23 mouse cellular contexts compared by ENCODE assay signal in genomic region chr13:51231586-51231985, GRCm38 (mm10).
DNase-seq lines count a peak whose midpoint lies in the region; ATAC-seq lines count a peak whose summit lies in the region.
"Had no signal": no experiment of that assay in that cellular context is flagged by ENCODE, and none has a peak within 500 bp of the region (broad histone marks: within the 10 kb centered on the region; RNA-seq: fewer than 3 reads in every experiment).

No protein-coding gene starts in this region.

- DNase-seq in embryonic facial prominence, embryonic 10.5 days (ENCODE audit: low spot score), result no peak
- DNase-seq in kidney, postnatal 14 days, result no peak
- DNase-seq in lung, postnatal 25 days (ENCODE audit: low spot score), result peak; percentile 45
- no peak for DNase-seq in layer of hippocampus, adult 11-12 months (ENCODE audit: low spot score)
- no peak for DNase-seq in spleen, postnatal 14 days (ENCODE audit: low spot score in 2 of 2)
- DNase-seq: adrenal gland, postnatal 10 days; B cell, adult 2 months; cerebellum, adult 11 months; cerebellum, adult 8-10 months; cerebellum, postnatal 14 days; embryo, embryonic 11 days; forebrain, postnatal 0 days; gastrocnemius, postnatal 14 days; heart, adult 2 months; heart, postnatal 14 days had no signal

- H3K36me3 ChIP-seq in embryonic facial prominence, embryonic 13.5 days, result no peaks in the 10 kb centered on the region
- no peaks in the 10 kb centered on the region for H3K36me3 ChIP-seq in embryonic facial prominence, embryonic 10.5 days (replicated peaks)
- no peaks in the 10 kb centered on the region for H3K36me3 ChIP-seq in kidney, embryonic 16.5 days (ENCODE audit: insufficient read depth, low read length)
- H3K36me3 ChIP-seq in lung, embryonic 15.5 days, result no peaks in the 10 kb centered on the region
- H3K36me3 ChIP-seq: G1E; heart, embryonic 15.5 days had no signal

- no peaks in the 10 kb centered on the region for H3K27me3 ChIP-seq in embryonic facial prominence, embryonic 13.5 days
- H3K27me3 ChIP-seq in embryonic facial prominence, embryonic 10.5 days (replicated peaks; ENCODE audit: low read depth, poor library complexity, severe bottlenecking), result 0 out of 2 replicates have a peak, but pooled peaks cover 6% of the 10 kb centered on the region
- no peaks in the 10 kb centered on the region for H3K27me3 ChIP-seq in kidney, embryonic 16.5 days (ENCODE audit: insufficient read depth, low read length)
- no peaks in the 10 kb centered on the region for H3K27me3 ChIP-seq in lung, embryonic 15.5 days
- H3K27me3 ChIP-seq: forebrain, embryonic 13.5 days; heart, embryonic 15.5 days had no signal

- H3K4me2 ChIP-seq in embryonic facial prominence, embryonic 13.5 days, result no peak overlapping the region
- H3K4me2 ChIP-seq in kidney, embryonic 16.5 days (replicated peaks; ENCODE audit: low read depth, low read length), result no peak overlapping the region
- no peak overlapping the region for H3K4me2 ChIP-seq in lung, embryonic 15.5 days
- H3K4me2 ChIP-seq: forebrain, embryonic 13.5 days; heart, embryonic 11.5 days; heart, embryonic 15.5 days had no signal

- peaks cover 30% of the 10 kb centered on the region for H3K4me1 ChIP-seq in embryonic facial prominence, embryonic 13.5 days
- H3K4me1 ChIP-seq in embryonic facial prominence, embryonic 10.5 days, result peaks cover 27% of the 10 kb centered on the region
- peaks cover 2% of the 10 kb centered on the region; the same call in 1 of the 2 replicates for H3K4me1 ChIP-seq in kidney, embryonic 16.5 days (ENCODE audit: insufficient read depth, low read length)
- peaks cover 26% of the 10 kb centered on the region for H3K4me1 ChIP-seq in lung, embryonic 15.5 days

- no peak for ATAC-seq in embryonic facial prominence, embryonic 13.5 days (ENCODE audit: insufficient number of reproducible peaks, insufficient read depth, low FRiP score, low TSS enrichment, low read depth)
- no peak for ATAC-seq in kidney, embryonic 16.5 days (ENCODE audit: low FRiP score, low TSS enrichment)
- ATAC-seq in lung, embryonic 15.5 days (ENCODE audit: borderline replicate concordance, extremely low read depth, low FRiP score, low TSS enrichment), result no peak
- ATAC-seq: CD4-positive, CD25-positive, alpha-beta regulatory T cell, adult 4 months; forebrain, embryonic 13.5 days; forebrain, postnatal 0 days had no signal

- peak overlapping the region; percentile 3; the same call in 1 of the 2 replicates for H3K27ac ChIP-seq in embryonic facial prominence, embryonic 13.5 days
- no peak overlapping the region for H3K27ac ChIP-seq in embryonic facial prominence, embryonic 10.5 days (replicated peaks)
- H3K27ac ChIP-seq in kidney, embryonic 16.5 days (ENCODE audit: low read length), result peak overlapping the region; percentile 0; the same call in 1 of the 2 replicates
- H3K27ac ChIP-seq in lung, embryonic 15.5 days, result peak overlapping the region; percentile 11; the same call in 1 of the 2 replicates
- H3K27ac ChIP-seq: forebrain, embryonic 13.5 days; heart, adult 2 months; heart, embryonic 15.5 days had no signal

- no peak overlapping the region for H3K4me3 ChIP-seq in embryonic facial prominence, embryonic 13.5 days
- H3K4me3 ChIP-seq in embryonic facial prominence, embryonic 10.5 days, result no peak overlapping the region
- no peak overlapping the region for H3K4me3 ChIP-seq in kidney, embryonic 16.5 days (ENCODE audit: low read length)
- no peak overlapping the region for H3K4me3 ChIP-seq in lung, embryonic 15.5 days
- H3K4me3 ChIP-seq: forebrain, embryonic 13.5 days; heart, adult 2 months; heart, embryonic 15.5 days had no signal

- 46% methylated on average over 4 of the region's 4 CpGs for WGBS in embryonic facial prominence, embryonic 13.5 days
- 68% methylated on average over 4 of the region's 4 CpGs for WGBS in embryonic facial prominence, embryonic 10.5 days
- WGBS in kidney, embryonic 16.5 days, result 59% methylated on average over 4 of the region's 4 CpGs
- 50% methylated on average over 4 of the region's 4 CpGs for WGBS in lung, embryonic 15.5 days

- H3K9ac ChIP-seq in embryonic facial prominence, embryonic 13.5 days, result no peak overlapping the region
- H3K9ac ChIP-seq in kidney, embryonic 16.5 days (replicated peaks; ENCODE audit: low read length), result no peak overlapping the region
- no peak overlapping the region for H3K9ac ChIP-seq in lung, embryonic 15.5 days
- H3K9ac ChIP-seq: forebrain, embryonic 13.5 days; forebrain, postnatal 0 days; heart, embryonic 15.5 days had no signal

- no peaks in the 10 kb centered on the region for H3K9me3 ChIP-seq in embryonic facial prominence, embryonic 13.5 days
- no peaks in the 10 kb centered on the region for H3K9me3 ChIP-seq in embryonic facial prominence, embryonic 10.5 days
- no peaks in the 10 kb centered on the region for H3K9me3 ChIP-seq in kidney, embryonic 16.5 days (ENCODE audit: low read length)
- H3K9me3 ChIP-seq in lung, embryonic 15.5 days, result no peaks in the 10 kb centered on the region
- H3K9me3 ChIP-seq: forebrain, embryonic 13.5 days; heart, embryonic 15.5 days had no signal
